Mouse (Mus musculus): Measurements from ENCODE around the gene Kazn.

- TF ChIP-seq CTCF (IDR thresholded peaks at IDR 0.05; ENCODE audit: control insufficient read depth, insufficient read depth, low read length), result no peak
- TF ChIP-seq POLR2A (IDR thresholded peaks at IDR 0.05; ENCODE audit: borderline replicate concordance, control insufficient read depth, low read depth, low read length), result no peak
These were observed 89.1 kb downstream of the Kazn start for GRCm38 (mm10) chr4:142150086-142150485.
